Mouse (Mus musculus) CH12.LX (cell line): ENCODE results near the gene Tubd1. TPM values are rescaled to one million over a fixed set of nuclear protein-coding genes. Genes with fewer than 3 reads are reported as not detected.

ENCODE experiments used
- DNase-seq: peaks from one replicate; pipeline ENCODE4 v3.0.0-alpha.2; 2013; ENCODE audit errors: extremely low read depth
- H3K27ac ChIP-seq: 2 replicates; pipeline ENCODE4 v1.5.1; 2012; ENCODE audit warnings: low read depth, mild to moderate bottlenecking, control low read depth, moderate library complexity; ENCODE audit not compliant: insufficient read depth
- H3K27me3 ChIP-seq: replicated peaks from 2 replicates; pipeline ENCODE3; 2012; ENCODE audit warnings: inconsistent platforms
- H3K36me3 ChIP-seq, 2 experiments: replicated peaks in 1 of 2; 2 replicates each; pipeline versions ENCODE3 to v1.6.1; 2012; ENCODE audit warnings: inconsistent platforms in 1 of 2, low read length in 1 of 2, mild to moderate bottlenecking in 1 of 2, mixed read lengths in 1 of 2, moderate library complexity in 1 of 2; ENCODE audit not compliant: control insufficient read depth in 1 of 2, insufficient read depth in 1 of 2
- H3K4me1 ChIP-seq, 2 experiments: 2 replicates each; pipeline ENCODE4 v1.6.1; 2012; ENCODE audit warnings: inconsistent platforms in 1 of 2, moderate library complexity in 1 of 2; ENCODE audit not compliant: insufficient read depth in 2 of 2, control insufficient read depth in 1 of 2
- H3K4me2 ChIP-seq: 2 replicates; pipeline ENCODE4 v1.6.1; 2012; ENCODE audit warnings: low read depth, mild to moderate bottlenecking, control low read depth; ENCODE audit not compliant: poor library complexity, insufficient read depth, severe bottlenecking
- H3K4me3 ChIP-seq, 3 experiments: fragments of 150-350 bp in 1 of 3; sonication (generic) in 1 of 3; replicated peaks in 1 of 3; 2 replicates each; pipeline versions ENCODE3 to v1.5.1; 2011 to 2012; ENCODE audit warnings: low read depth in 2 of 3, low read length in 2 of 3, mild to moderate bottlenecking in 2 of 3, moderate library complexity in 2 of 3, control low read depth in 1 of 3, improper control_type of control experiment in 1 of 3, inconsistent platforms in 1 of 3, mixed read lengths in 1 of 3; ENCODE audit not compliant: poor library complexity in 1 of 3
- H3K79me2 ChIP-seq: replicated peaks from 2 replicates; pipeline ENCODE4 v1.6.1; 2012; ENCODE audit warnings: mild to moderate bottlenecking, moderate library complexity; ENCODE audit not compliant: control insufficient read depth, poor library complexity, insufficient read depth, severe bottlenecking; ENCODE audit errors: extremely low read depth
- H3K9ac ChIP-seq: 2 replicates; pipeline ENCODE4 v1.6.1; 2012; ENCODE audit warnings: low read depth, mild to moderate bottlenecking, control low read depth, moderate library complexity; ENCODE audit not compliant: insufficient read depth
- H3K9me3 ChIP-seq: replicated peaks from 2 replicates; pipeline ENCODE3; 2012; ENCODE audit warnings: low read length, inconsistent platforms, mixed read lengths
- BHLHE40 ChIP-seq: IDR thresholded peaks from 2 replicates; pipeline ENCODE4 v1.6.1; 2011; ENCODE audit warnings: mild to moderate bottlenecking, low read depth, low read length, improper control_type of control experiment
- CHD1 ChIP-seq: IDR thresholded peaks from 2 replicates; pipeline ENCODE4 v1.6.1; 2012; ENCODE audit warnings: low read depth, low read length, improper control_type of control experiment, inconsistent platforms
- CTCF ChIP-seq, 2 experiments: IDR thresholded peaks in 1 of 2; conservative IDR thresholded peaks in 1 of 2; 2 replicates each; pipeline ENCODE4 v1.5.1; 2011 to 2012; ENCODE audit warnings: low read depth in 2 of 2, low read length in 2 of 2, improper control_type of control experiment in 1 of 2, inconsistent platforms in 1 of 2, mild to moderate bottlenecking in 1 of 2, moderate library complexity in 1 of 2
- E2F4 ChIP-seq: IDR thresholded peaks from 2 replicates; pipeline ENCODE4 v1.6.1; 2011; ENCODE audit warnings: low read depth, low read length, improper control_type of control experiment; ENCODE audit not compliant: insufficient replicate concordance
- ETS1 ChIP-seq: conservative IDR thresholded peaks from 2 replicates; pipeline ENCODE4 v1.6.1; 2012; ENCODE audit warnings: low read depth, mild to moderate bottlenecking, inconsistent platforms, low read length, improper control_type of control experiment, moderate library complexity
- IRF4 ChIP-seq: IDR thresholded peaks from 2 replicates; pipeline ENCODE4 v1.6.1; 2014; ENCODE audit warnings: low read depth, mild to moderate bottlenecking, inconsistent platforms, low read length, improper control_type of control experiment
- JUN ChIP-seq: IDR thresholded peaks from 2 replicates; pipeline ENCODE4 v1.6.1; 2011; ENCODE audit warnings: low read depth, mild to moderate bottlenecking, low read length, improper control_type of control experiment, moderate library complexity; ENCODE audit not compliant: insufficient read depth
- JUND ChIP-seq: conservative IDR thresholded peaks from 2 replicates; pipeline ENCODE4 v1.6.1; 2011; ENCODE audit warnings: low read depth, low read length, improper control_type of control experiment
- MAFK ChIP-seq: IDR thresholded peaks from 2 replicates; pipeline ENCODE4 v1.6.1; 2011; ENCODE audit warnings: low read length, improper control_type of control experiment; ENCODE audit not compliant: insufficient replicate concordance
- MAX ChIP-seq: IDR thresholded peaks from 2 replicates; pipeline ENCODE4 v1.6.1; 2011; ENCODE audit warnings: low read length, improper control_type of control experiment
- MEF2A ChIP-seq: IDR thresholded peaks from 2 replicates; pipeline ENCODE4 v1.6.1; 2014; ENCODE audit warnings: low read depth, mild to moderate bottlenecking, inconsistent platforms, low read length, improper control_type of control experiment, borderline replicate concordance
- NRF1 ChIP-seq: IDR thresholded peaks from 2 replicates; pipeline ENCODE4 v1.6.1; 2014; ENCODE audit warnings: low read depth, mild to moderate bottlenecking, inconsistent platforms, low read length, improper control_type of control experiment, moderate library complexity
- POLR2A ChIP-seq: IDR thresholded peaks from 2 replicates; pipeline ENCODE4 v1.6.1; 2011; ENCODE audit warnings: low read depth, mild to moderate bottlenecking, improper control_type of control experiment, low read length
- POLR2AphosphoS2 ChIP-seq: IDR thresholded peaks from 2 replicates; pipeline ENCODE4 v1.6.1; 2011; ENCODE audit warnings: low read depth, low read length, improper control_type of control experiment
- RAD21 ChIP-seq: IDR thresholded peaks from 2 replicates; pipeline ENCODE4 v1.6.1; 2011; ENCODE audit warnings: low read depth, mild to moderate bottlenecking, low read length, improper control_type of control experiment, moderate library complexity
- RCOR1 ChIP-seq: conservative IDR thresholded peaks from 2 replicates; pipeline ENCODE4 v1.6.1; 2012; ENCODE audit warnings: low read depth, mild to moderate bottlenecking, inconsistent platforms, low read length, improper control_type of control experiment
- SIN3A ChIP-seq: IDR thresholded peaks from 2 replicates; pipeline ENCODE4 v1.6.1; 2012; ENCODE audit warnings: low read length, improper control_type of control experiment, inconsistent platforms
- SMC3 ChIP-seq: IDR thresholded peaks from 2 replicates; pipeline ENCODE4 v1.6.1; 2011; ENCODE audit warnings: low read depth, low read length, improper control_type of control experiment
- USF1 ChIP-seq: IDR thresholded peaks from 2 replicates; pipeline ENCODE4 v1.6.1; 2014; ENCODE audit warnings: low read depth, mild to moderate bottlenecking, inconsistent platforms, low read length, improper control_type of control experiment
- USF2 ChIP-seq: conservative IDR thresholded peaks from 2 replicates; pipeline ENCODE4 v1.6.1; 2011; ENCODE audit warnings: low read depth, low read length, improper control_type of control experiment
- ZC3H11A ChIP-seq: IDR thresholded peaks from 2 replicates; pipeline ENCODE4 v1.6.1; 2012; ENCODE audit warnings: low read depth, mild to moderate bottlenecking, inconsistent platforms, low read length, improper control_type of control experiment
- ZKSCAN1 ChIP-seq: IDR thresholded peaks from 2 replicates; pipeline ENCODE4 v1.6.1; 2012; ENCODE audit warnings: low read depth, inconsistent platforms, low read length, improper control_type of control experiment, borderline replicate concordance
- dilution Hi-C: fragments of 300-500 bp; cut with MboI; formaldehyde crosslinking; loops from 2 replicates; pipeline ENCODE4 v1.14.3; 2020; ENCODE audit warnings: low sequenced_read_pairs; ENCODE audit not compliant: extremely low pct_unique_long_range_greater_than_20kb, extremely low pct_ligation_motif_present
- in situ Hi-C: fragments of 300-500 bp; cut with MboI; formaldehyde crosslinking; loops from 3 replicates; pipeline ENCODE4 v1.14.3; 2019; ENCODE audit warnings: low sequenced_read_pairs, low pct_ligation_motif_present, low pct_unique_long_range_greater_than_20kb, mixed read lengths
- polyA plus RNA-seq: library from polyadenylated mRNA; unstranded; fragments of >175 nt; gene quantifications from 2 replicates; pipeline ENCODE4 v1.2.1, GENCODE M21; 2012; ENCODE audit warnings: low read depth; ENCODE audit not compliant: insufficient read length
- total RNA-seq, 2 experiments: library from RNA; depleted of rRNA; stranded (reverse); fragments of 300-350 nt in 1 of 2; fragments of >200 nt in 1 of 2; gene quantifications; 2 replicates each; pipeline ENCODE4 v1.2.3; 2012 to 2014

Gene Tubd1
- total and polyA plus RNA-seq, 3 experiments, result 9.7 to 12.6 (median 11.9) TPM

DNA sequence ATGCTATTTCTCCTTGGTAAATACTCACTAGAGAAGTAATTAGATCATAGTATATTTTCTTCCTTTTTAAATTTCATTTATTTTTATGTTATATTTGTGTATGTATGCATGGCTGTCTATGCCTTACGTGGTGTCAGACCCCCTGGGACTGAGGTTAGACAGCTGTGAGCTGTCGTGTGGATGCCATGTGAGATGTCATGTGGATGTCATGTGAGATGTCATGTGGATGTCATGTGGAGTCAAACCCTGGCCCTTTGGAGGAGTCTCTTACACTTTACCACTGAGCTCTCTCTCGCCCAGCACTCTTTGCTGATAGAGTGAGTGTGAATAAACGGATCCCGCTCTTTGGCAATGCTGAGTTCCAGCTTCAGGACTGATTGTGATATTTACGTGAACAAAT is 8.7 kb downstream of the Tubd1 start:
- Histone ChIP-seq H3K27me3 (no peaks in the 10 kb centered on the region), H3K9ac (no peak overlapping the region), H3K9me3 (no peaks in the 10 kb centered on the region), H3K79me2 (no peaks in the 10 kb centered on the region), H3K4me1 (peaks cover 0 to 24% of the 10 kb centered on the region in 2 experiments; a peak in 2 of 4 replicates), H3K27ac (no peak overlapping the region), H3K4me3 (no peak overlapping the region), H3K4me2 (no peak overlapping the region), H3K36me3 (peaks cover 34 to 79% of the 10 kb centered on the region in 2 experiments)
- in situ Hi-C loops (loop anchor here (25.0 kb wide), 1 partner anchor 284 kb away; no protein-coding TSS in a partner anchor), dilution Hi-C loops (no loop called here)
- TF ChIP-seq MAX (peak; percentile 38; the same call in 1 of the 2 replicates), JUND (no peak), USF2 (peak; percentile 61), USF1 (peak; percentile 21; the same call in 1 of the 2 replicates), JUN (no peak), ZKSCAN1 (no peak), ETS1 (peak; percentile 65), POLR2AphosphoS2 (no peak), BHLHE40 (peak; percentile 79), POLR2A (no peak)
- DNase-seq, result no peak

DNA sequence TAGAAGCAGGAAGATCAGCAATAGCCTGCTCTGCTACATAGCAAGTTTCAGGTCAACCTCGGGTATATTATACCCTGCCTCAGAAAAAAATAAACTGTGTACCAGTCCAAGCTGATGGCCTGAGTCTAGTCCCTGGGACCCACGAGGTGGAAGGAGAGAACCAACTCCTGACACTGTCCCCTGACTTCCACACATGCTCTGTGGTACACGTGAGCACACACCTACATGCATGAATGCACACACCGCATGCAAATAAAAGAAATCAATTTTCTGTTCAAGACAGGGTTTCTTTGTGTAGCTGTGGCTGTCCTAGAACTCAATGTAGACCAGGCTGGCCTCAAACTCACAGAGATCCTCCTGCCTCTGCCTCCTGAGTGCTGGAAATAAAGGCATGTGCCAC is 13.5 kb downstream of the Tubd1 start:
- no peak overlapping the region for H3K4me2 ChIP-seq
- H3K27ac ChIP-seq, result no peak overlapping the region
- no peak for DNase-seq
- H3K27me3 ChIP-seq, result no peaks in the 10 kb centered on the region
- dilution Hi-C loops (no loop called here), in situ Hi-C loops (loop anchor here (25.0 kb wide), 1 partner anchor 279 kb away; no protein-coding TSS in a partner anchor)
- H3K9ac ChIP-seq, result no peak overlapping the region
- no peaks in the 10 kb centered on the region for H3K9me3 ChIP-seq
- no peak overlapping the region for H3K4me3 ChIP-seq
- peaks cover 0 to 22% of the 10 kb centered on the region in 2 experiments; a peak in 2 of 4 replicates for H3K4me1 ChIP-seq
- no peak for TF ChIP-seq RCOR1
- TF ChIP-seq BHLHE40, result peak; percentile 69
- no peaks in the 10 kb centered on the region for H3K79me2 ChIP-seq
- peaks cover 38 to 85% of the 10 kb centered on the region in 2 experiments for H3K36me3 ChIP-seq

DNA sequence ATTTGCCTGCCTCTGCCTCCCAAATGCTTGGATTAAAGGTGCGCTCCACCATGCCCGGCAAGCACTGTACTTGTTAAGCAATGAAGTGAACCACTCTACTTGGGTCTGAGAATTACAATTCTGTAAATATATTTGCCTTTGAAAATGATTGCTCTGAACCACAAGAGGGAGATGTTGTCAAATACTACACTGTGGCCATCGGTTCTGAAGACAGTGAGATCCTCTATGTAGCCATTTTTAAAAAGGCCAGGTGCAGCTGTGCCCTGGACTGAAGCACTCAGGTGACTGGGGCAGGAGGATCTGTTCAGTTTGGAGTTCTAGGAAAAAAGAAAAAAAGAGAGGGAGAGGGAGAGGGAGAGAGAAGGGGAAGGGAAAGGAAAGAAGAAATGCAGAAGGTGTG is 23.6 kb downstream of the Tubd1 start:
- TF ChIP-seq CHD1 (no peak), SIN3A (peak; percentile 73; the same call in 1 of the 2 replicates), RAD21 (peak; percentile 98), POLR2A (peak; percentile 29; the same call in 1 of the 2 replicates), BHLHE40 (peak; percentile 54; the same call in 1 of the 2 replicates), ZC3H11A (peak; percentile 97), CTCF (conservative IDR thresholded peaks at IDR 0.05 in 1 of 2, IDR thresholded peaks at IDR 0.05 in 1 of 2; ENCODE audit: low read depth in 2 of 2, low read length in 2 of 2) (peak; percentile 34 to 96; a peak in 3 of 4 replicates), IRF4 (peak; percentile 30; the same call in 1 of the 2 replicates), E2F4 (no peak), SMC3 (peak; percentile 99), MEF2A (no peak; the same call in 1 of the 2 replicates), MAFK (no peak), NRF1 (no peak)
- H3K9ac ChIP-seq, result no peak overlapping the region
- peaks cover 18 to 57% of the 10 kb centered on the region in 2 experiments for H3K4me1 ChIP-seq
- H3K36me3 ChIP-seq, result peaks cover 3 to 37% of the 10 kb centered on the region in 2 experiments
- H3K4me2 ChIP-seq, result no peak overlapping the region
- in situ Hi-C loops (loop anchor here (25.0 kb wide), 1 partner anchor 269 kb away; no protein-coding TSS in a partner anchor), dilution Hi-C loops (no loop called here)
- DNase-seq, result peak; percentile 74
- H3K79me2 ChIP-seq, result no peaks in the 10 kb centered on the region
- no peak overlapping the region for H3K27ac ChIP-seq
- H3K27me3 ChIP-seq, result no peaks in the 10 kb centered on the region
- no peak overlapping the region for H3K4me3 ChIP-seq
- no peaks in the 10 kb centered on the region for H3K9me3 ChIP-seq
